Mouse (Mus musculus): ENCODE data around the gene 4932438A13Rik. TPM values are rescaled to one million over a fixed set of nuclear protein-coding genes. Genes with fewer than 3 reads are reported as not detected.
A peak's percentile ranks its signal among the peaks of the same experiment; 100 is the strongest.

Gene 4932438A13Rik
- 79.1 and 92.5 TPM in 2 replicates for polyA plus RNA-seq (2015; fragmentation: Nextera tagmentation; extraction: Ambion mirVana)

- Histone ChIP-seq H3K4me1 (replicated peaks; ENCODE audit: control insufficient read depth, insufficient read depth, low read length) (peaks cover 5% of the 10 kb centered on the region), H3K36me3 (ENCODE audit: control insufficient read depth, insufficient read depth) (peaks cover 14% of the 10 kb centered on the region), H3K27ac (ENCODE audit: low read length) (peak within 1 kb of the TSS; percentile 56; the same call in 1 of the 2 replicates), H3K4me3 (replicated peaks; ENCODE audit: low read length) (peak within 1 kb of the TSS; percentile 96), H3K4me2 (ENCODE audit: low read length) (peak within 1 kb of the TSS; percentile 62), H3K9ac (replicated peaks; ENCODE audit: low read depth, low read length) (peak within 1 kb of the TSS; percentile 92), H3K9me3 (ENCODE audit: control insufficient read depth, low read length) (no peaks in the 10 kb centered on the region), H3K27me3 (replicated peaks; ENCODE audit: control insufficient read depth, insufficient read depth, low read length) (no peaks in the 10 kb centered on the region)
- WGBS = 1% methylated on average over 38 of the region's 38 CpGs
- ATAC-seq = peak; percentile 99
Observed at GRCm38 (mm10) chr3:36862721-36863275, at the start of gene 4932438A13Rik. 4932438A13Rik (plus strand) TSS chr3:36863104.

DNA sequence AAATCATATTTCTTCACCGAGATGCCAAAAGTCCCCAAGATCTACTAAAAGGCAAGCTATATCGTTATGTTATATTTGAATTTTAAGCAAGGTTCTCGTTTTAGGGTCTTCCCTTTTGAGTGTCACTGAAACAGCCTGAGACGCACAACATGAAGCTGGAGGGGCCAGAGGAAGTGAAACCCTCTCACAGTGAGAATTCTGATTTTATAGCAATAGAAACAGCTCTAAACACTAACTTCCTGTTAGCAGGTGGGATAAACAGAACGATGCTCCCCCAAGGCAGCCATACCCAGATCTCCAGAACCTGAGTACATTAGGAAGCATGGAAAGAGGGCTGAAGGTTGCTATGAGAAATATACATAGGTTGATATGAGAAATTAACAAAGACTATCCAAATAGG is 46.3 kb upstream of the 4932438A13Rik start:
- Histone ChIP-seq H3K4me1 (replicated peaks; ENCODE audit: control insufficient read depth, insufficient read depth, low read length) (no peaks in the 10 kb centered on the region), H3K27me3 (replicated peaks; ENCODE audit: control insufficient read depth, insufficient read depth, low read length) (no peaks in the 10 kb centered on the region), H3K36me3 (ENCODE audit: control insufficient read depth, insufficient read depth) (no peaks in the 10 kb centered on the region), H3K4me3 (replicated peaks; ENCODE audit: low read length) (no peak overlapping the region), H3K4me2 (ENCODE audit: low read length) (no peak overlapping the region), H3K27ac (ENCODE audit: low read length) (no peak overlapping the region), H3K9me3 (ENCODE audit: control insufficient read depth, low read length) (no peaks in the 10 kb centered on the region), H3K9ac (replicated peaks; ENCODE audit: low read depth, low read length) (no peak overlapping the region)
- whole genome bisulfite sequencing = 95% methylated on average over 5 of the region's 5 CpGs
- no peak for ATAC-seq

GRCm38 (mm10) chr3:36819402-36819801 is 43.5 kb upstream of the 4932438A13Rik start:
- no peak for ATAC-seq
- H3K9ac ChIP-seq (replicated peaks; ENCODE audit: low read depth, low read length) = no peak overlapping the region
- WGBS = 75% methylated on average over 7 of the region's 7 CpGs
- H3K4me3 ChIP-seq (replicated peaks; ENCODE audit: low read length) = no peak overlapping the region
- no peaks in the 10 kb centered on the region for H3K9me3 ChIP-seq (ENCODE audit: control insufficient read depth, low read length)
- H3K27me3 ChIP-seq (replicated peaks; ENCODE audit: control insufficient read depth, insufficient read depth, low read length) = no peaks in the 10 kb centered on the region
- H3K36me3 ChIP-seq (ENCODE audit: control insufficient read depth, insufficient read depth) = no peaks in the 10 kb centered on the region
- H3K4me1 ChIP-seq (replicated peaks; ENCODE audit: control insufficient read depth, insufficient read depth, low read length) = no peaks in the 10 kb centered on the region
- no peak overlapping the region for H3K4me2 ChIP-seq (ENCODE audit: low read length)
- no peak overlapping the region for H3K27ac ChIP-seq (ENCODE audit: low read length)

DNA sequence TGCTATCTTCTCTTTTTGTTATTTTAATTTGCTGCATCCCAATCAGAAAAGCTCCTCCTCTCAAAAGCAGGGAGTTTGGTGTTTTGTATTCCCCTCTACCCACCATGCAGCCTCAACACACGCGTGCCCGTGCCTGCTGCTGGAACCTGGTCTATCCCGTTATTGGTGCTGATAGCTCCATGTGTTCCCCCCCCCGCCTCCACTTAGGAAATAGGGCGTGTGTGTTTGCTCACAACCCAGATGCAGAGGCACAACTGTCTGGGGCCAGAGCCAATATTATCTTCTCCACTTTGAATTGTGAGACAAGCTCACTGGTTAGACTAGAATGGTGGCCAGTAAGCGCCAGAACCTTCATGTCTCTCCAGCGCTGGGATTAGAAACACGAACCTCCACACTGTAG is 41.9 kb upstream of the 4932438A13Rik start:
- Histone ChIP-seq H3K4me3 (replicated peaks; ENCODE audit: low read length) (no peak overlapping the region), H3K9me3 (ENCODE audit: control insufficient read depth, low read length) (no peaks in the 10 kb centered on the region), H3K27ac (ENCODE audit: low read length) (no peak overlapping the region), H3K9ac (replicated peaks; ENCODE audit: low read depth, low read length) (no peak overlapping the region), H3K27me3 (replicated peaks; ENCODE audit: control insufficient read depth, insufficient read depth, low read length) (no peaks in the 10 kb centered on the region), H3K4me2 (ENCODE audit: low read length) (no peak overlapping the region), H3K36me3 (ENCODE audit: control insufficient read depth, insufficient read depth) (no peaks in the 10 kb centered on the region), H3K4me1 (replicated peaks; ENCODE audit: control insufficient read depth, insufficient read depth, low read length) (no peaks in the 10 kb centered on the region)
- ATAC-seq = no peak
- WGBS = 87% methylated on average over 9 of the region's 9 CpGs

DNA sequence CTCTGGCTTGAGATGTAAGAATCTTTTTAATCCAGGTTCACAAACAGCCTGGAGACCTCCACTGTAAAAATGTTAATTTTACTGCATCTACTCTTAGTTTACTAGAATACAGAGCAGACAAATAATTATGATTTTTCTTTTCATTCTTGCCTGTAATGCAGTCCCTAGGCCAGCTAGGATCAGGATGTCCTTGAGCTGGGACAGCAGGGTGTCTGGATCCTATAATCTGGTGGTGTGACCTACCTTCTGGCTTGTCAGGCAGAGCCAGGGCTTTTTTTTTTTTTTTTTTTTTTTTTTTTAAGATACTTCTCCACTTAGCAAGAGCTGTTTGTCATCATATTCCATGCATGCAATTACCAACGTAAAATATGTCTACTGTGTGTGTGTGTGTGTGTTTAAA is 37.8 kb upstream of the 4932438A13Rik start:
- WGBS = 68% methylated on average over 1 of the region's 1 CpGs
- no peak overlapping the region for H3K9ac ChIP-seq (replicated peaks; ENCODE audit: low read depth, low read length)
- no peak overlapping the region for H3K27ac ChIP-seq (ENCODE audit: low read length)
- no peaks in the 10 kb centered on the region for H3K27me3 ChIP-seq (replicated peaks; ENCODE audit: control insufficient read depth, insufficient read depth, low read length)
- peaks cover 6% of the 10 kb centered on the region for H3K4me1 ChIP-seq (replicated peaks; ENCODE audit: control insufficient read depth, insufficient read depth, low read length)
- no peaks in the 10 kb centered on the region for H3K9me3 ChIP-seq (ENCODE audit: control insufficient read depth, low read length)
- no peak for ATAC-seq
- no peak overlapping the region for H3K4me2 ChIP-seq (ENCODE audit: low read length)
- H3K36me3 ChIP-seq (ENCODE audit: control insufficient read depth, insufficient read depth) = no peaks in the 10 kb centered on the region
- no peak overlapping the region for H3K4me3 ChIP-seq (replicated peaks; ENCODE audit: low read length)

GRCm38 (mm10) chr3:36825554-36825953 is 37.4 kb upstream of the 4932438A13Rik start:
- Histone ChIP-seq H3K9ac (replicated peaks; ENCODE audit: low read depth, low read length) (no peak overlapping the region), H3K27ac (ENCODE audit: low read length) (no peak overlapping the region), H3K4me2 (ENCODE audit: low read length) (no peak overlapping the region), H3K4me3 (replicated peaks; ENCODE audit: low read length) (no peak overlapping the region), H3K9me3 (ENCODE audit: control insufficient read depth, low read length) (no peaks in the 10 kb centered on the region), H3K36me3 (ENCODE audit: control insufficient read depth, insufficient read depth) (no peaks in the 10 kb centered on the region), H3K27me3 (replicated peaks; ENCODE audit: control insufficient read depth, insufficient read depth, low read length) (no peaks in the 10 kb centered on the region), H3K4me1 (replicated peaks; ENCODE audit: control insufficient read depth, insufficient read depth, low read length) (peaks cover 6% of the 10 kb centered on the region)
- no peak for ATAC-seq
- WGBS = 94% methylated on average over 4 of the region's 4 CpGs

DNA sequence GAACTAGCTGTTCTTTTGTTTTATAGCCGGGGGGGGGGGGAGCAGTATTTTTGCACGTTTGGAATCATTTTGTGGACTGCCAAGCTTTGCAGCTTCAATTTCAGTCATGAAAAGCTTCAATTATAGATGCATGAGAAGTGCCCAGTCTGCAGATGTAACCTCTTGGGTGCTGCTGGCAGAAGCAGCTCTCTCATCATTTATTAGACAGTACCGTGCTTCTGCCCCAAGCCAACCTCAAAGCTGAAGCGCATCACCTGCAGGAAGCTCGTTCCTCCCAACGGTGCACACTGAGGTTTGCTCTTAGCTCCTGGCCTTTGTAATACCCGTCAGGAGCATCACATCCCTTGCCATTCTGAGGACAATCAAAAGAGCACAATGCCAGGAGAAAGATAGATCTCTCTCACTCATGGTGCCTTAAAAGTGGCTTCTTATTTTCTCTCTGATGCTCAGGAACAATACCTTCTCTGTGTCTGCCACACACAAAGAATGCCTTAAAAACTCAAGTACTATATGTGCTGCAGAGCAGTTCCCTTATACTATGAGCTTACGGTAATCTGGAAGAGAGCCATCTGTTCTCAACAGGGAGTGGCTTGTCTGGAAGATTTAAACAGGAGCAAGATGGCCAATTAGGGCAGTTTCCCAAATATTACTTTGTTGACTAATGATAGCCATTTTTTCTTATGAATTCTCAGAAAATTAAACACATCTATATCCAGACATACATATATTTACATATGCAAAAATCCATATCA is 35.5 kb upstream of the 4932438A13Rik start:
- no peak overlapping the region for H3K9ac ChIP-seq (replicated peaks; ENCODE audit: low read depth, low read length)
- no peaks in the 10 kb centered on the region for H3K9me3 ChIP-seq (ENCODE audit: control insufficient read depth, low read length)
- no peaks in the 10 kb centered on the region for H3K36me3 ChIP-seq (ENCODE audit: control insufficient read depth, insufficient read depth)
- no peaks in the 10 kb centered on the region for H3K27me3 ChIP-seq (replicated peaks; ENCODE audit: control insufficient read depth, insufficient read depth, low read length)
- H3K4me3 ChIP-seq (replicated peaks; ENCODE audit: low read length) = no peak overlapping the region
- ATAC-seq = peak; percentile 69
- H3K27ac ChIP-seq (ENCODE audit: low read length) = no peak overlapping the region
- WGBS = 31% methylated on average over 8 of the region's 8 CpGs
- no peak overlapping the region for H3K4me2 ChIP-seq (ENCODE audit: low read length)
- H3K4me1 ChIP-seq (replicated peaks; ENCODE audit: control insufficient read depth, insufficient read depth, low read length) = peaks cover 6% of the 10 kb centered on the region

DNA sequence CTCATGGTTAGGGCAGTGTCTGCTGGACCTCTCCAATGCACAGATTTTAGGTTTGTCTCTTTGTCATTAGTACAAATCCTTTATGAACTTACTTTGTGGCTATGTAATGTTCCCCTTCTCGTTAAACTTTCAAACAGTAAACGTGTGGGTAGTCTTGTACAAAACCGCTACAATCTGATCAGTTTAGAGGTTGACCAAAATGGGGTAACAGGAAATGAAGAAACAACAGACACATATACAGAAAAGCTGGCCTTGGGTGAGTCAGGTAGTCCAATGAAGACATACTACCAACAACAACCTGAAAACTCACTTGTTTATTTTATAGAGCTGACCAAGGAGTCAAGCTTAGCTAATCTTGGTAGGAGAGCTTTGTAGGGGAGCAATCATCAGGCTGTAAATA is 32.7 kb upstream of the 4932438A13Rik start:
- no peak for ATAC-seq
- Histone ChIP-seq H3K4me2 (ENCODE audit: low read length) (no peak overlapping the region), H3K9ac (replicated peaks; ENCODE audit: low read depth, low read length) (no peak overlapping the region), H3K36me3 (ENCODE audit: control insufficient read depth, insufficient read depth) (no peaks in the 10 kb centered on the region), H3K4me3 (replicated peaks; ENCODE audit: low read length) (no peak overlapping the region), H3K27me3 (replicated peaks; ENCODE audit: control insufficient read depth, insufficient read depth, low read length) (no peaks in the 10 kb centered on the region), H3K4me1 (replicated peaks; ENCODE audit: control insufficient read depth, insufficient read depth, low read length) (peaks cover 6% of the 10 kb centered on the region), H3K9me3 (ENCODE audit: control insufficient read depth, low read length) (no peaks in the 10 kb centered on the region), H3K27ac (ENCODE audit: low read length) (no peak overlapping the region)
- WGBS = 87% methylated on average over 3 of the region's 3 CpGs

- Histone ChIP-seq H3K36me3 (ENCODE audit: control insufficient read depth, insufficient read depth) (no peaks in the 10 kb centered on the region), H3K4me2 (ENCODE audit: low read length) (no peak overlapping the region), H3K4me3 (replicated peaks; ENCODE audit: low read length) (no peak overlapping the region), H3K27me3 (replicated peaks; ENCODE audit: control insufficient read depth, insufficient read depth, low read length) (no peaks in the 10 kb centered on the region), H3K4me1 (replicated peaks; ENCODE audit: control insufficient read depth, insufficient read depth, low read length) (no peaks in the 10 kb centered on the region), H3K9ac (replicated peaks; ENCODE audit: low read depth, low read length) (no peak overlapping the region), H3K9me3 (ENCODE audit: control insufficient read depth, low read length) (no peaks in the 10 kb centered on the region), H3K27ac (ENCODE audit: low read length) (no peak overlapping the region)
- no peak for ATAC-seq
- 74% methylated on average over 4 of the region's 4 CpGs for WGBS
Observed at GRCm38 (mm10) chr3:36834426-36834825, 28.5 kb upstream of the 4932438A13Rik start.

Data from forebrain, embryonic 16.5 days (tissue).